Mouse (Mus musculus): ENCODE measurements at regions not wholly inside any gene's neighbourhood (a gene's known extent, or its start where the extent isn't known, plus 50 kb on each side); places are given as distances from the start of the nearest gene placed in this dataset.
"Not testable (repeated sequence)": the region's sequence is repeated elsewhere in the genome, so short reads cannot be mapped to it uniquely, and the experiment has no call there.

GRCm38 (mm10) chr6:62573611-62574010, 682.1 kb upstream of the Grid2 start:
- Histone ChIP-seq H3K27me3 (replicated peaks) (no peaks in the 10 kb centered on the region), H3K27ac (no peak overlapping the region), H3K4me1 (no peaks in the 10 kb centered on the region), H3K36me3 (no peaks in the 10 kb centered on the region), H3K9ac (no peak overlapping the region), H3K9me3 (no peaks in the 10 kb centered on the region), H3K4me3 (replicated peaks) (no peak overlapping the region), H3K4me2 (no peak overlapping the region)
- ATAC-seq (ENCODE audit: insufficient read depth, low FRiP score, low read depth), result no peak
- WGBS, result 65% methylated on average over 4 of the region's 4 CpGs

DNA sequence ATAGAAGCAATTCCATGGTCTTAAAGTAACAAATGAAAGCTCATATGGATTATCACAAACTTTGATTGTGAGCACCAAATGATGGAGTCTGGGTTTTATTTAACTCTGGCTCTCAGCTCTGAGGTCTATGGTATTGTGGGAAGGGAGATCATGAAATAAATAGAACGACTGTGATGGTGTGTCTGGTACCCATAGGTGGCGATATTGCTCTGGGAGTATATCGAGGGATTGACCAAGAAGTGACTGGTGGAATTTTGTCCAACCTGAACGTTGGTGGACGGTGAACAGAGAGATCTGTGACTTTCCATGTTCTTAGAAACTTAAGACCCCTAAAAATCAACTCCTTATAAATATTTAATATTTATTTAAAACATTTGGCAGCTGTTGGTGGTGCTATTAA, 679.5 kb upstream of the Grid2 start:
- Histone ChIP-seq H3K9ac (no peak overlapping the region), H3K9me3 (no peaks in the 10 kb centered on the region), H3K27ac (no peak overlapping the region), H3K36me3 (no peaks in the 10 kb centered on the region), H3K4me1 (no peaks in the 10 kb centered on the region), H3K4me3 (replicated peaks) (no peak overlapping the region), H3K4me2 (no peak overlapping the region), H3K27me3 (replicated peaks) (no peaks in the 10 kb centered on the region)
- WGBS, result 30% methylated on average over 5 of the region's 5 CpGs
- no peak for ATAC-seq (ENCODE audit: insufficient read depth, low FRiP score, low read depth)

GRCm38 (mm10) chr6:62620543-62620942, 635.1 kb upstream of the Grid2 start:
- Histone ChIP-seq H3K36me3 (no peaks in the 10 kb centered on the region), H3K27ac (no peak overlapping the region), H3K4me3 (replicated peaks) (no peak overlapping the region), H3K4me2 (no peak overlapping the region), H3K4me1 (no peaks in the 10 kb centered on the region), H3K9me3 (no peaks in the 10 kb centered on the region), H3K27me3 (replicated peaks) (no peaks in the 10 kb centered on the region), H3K9ac (no peak overlapping the region)
- peak; percentile 91 for ATAC-seq (ENCODE audit: insufficient read depth, low FRiP score, low read depth)

- H3K27me3 ChIP-seq (replicated peaks); H3K4me2 ChIP-seq; H3K9me3 ChIP-seq; H3K4me1 ChIP-seq; H3K4me3 ChIP-seq (replicated peaks); H3K27ac ChIP-seq; H3K9ac ChIP-seq; H3K36me3 ChIP-seq; ATAC-seq (ENCODE audit: insufficient read depth, low FRiP score, low read depth): not testable (repeated sequence)
- 76% methylated on average over 5 of the region's 5 CpGs for WGBS
These were observed 587.6 kb upstream of the Grid2 start for GRCm38 (mm10) chr6:62668123-62668522.

- Histone ChIP-seq H3K4me2 (no peak overlapping the region), H3K9ac (no peak overlapping the region), H3K4me1 (no peaks in the 10 kb centered on the region), H3K27ac (no peak overlapping the region; the same call in 1 of the 2 replicates), H3K9me3 (no peaks in the 10 kb centered on the region), H3K27me3 (replicated peaks) (no peaks in the 10 kb centered on the region), H3K36me3 (no peaks in the 10 kb centered on the region), H3K4me3 (replicated peaks) (no peak overlapping the region)
- 42% methylated on average over 6 of the region's 6 CpGs for WGBS
- ATAC-seq (ENCODE audit: insufficient read depth, low FRiP score, low read depth), result no peak
These were observed 537.3 kb upstream of the Grid2 start for GRCm38 (mm10) chr6:62718389-62718788.

DNA sequence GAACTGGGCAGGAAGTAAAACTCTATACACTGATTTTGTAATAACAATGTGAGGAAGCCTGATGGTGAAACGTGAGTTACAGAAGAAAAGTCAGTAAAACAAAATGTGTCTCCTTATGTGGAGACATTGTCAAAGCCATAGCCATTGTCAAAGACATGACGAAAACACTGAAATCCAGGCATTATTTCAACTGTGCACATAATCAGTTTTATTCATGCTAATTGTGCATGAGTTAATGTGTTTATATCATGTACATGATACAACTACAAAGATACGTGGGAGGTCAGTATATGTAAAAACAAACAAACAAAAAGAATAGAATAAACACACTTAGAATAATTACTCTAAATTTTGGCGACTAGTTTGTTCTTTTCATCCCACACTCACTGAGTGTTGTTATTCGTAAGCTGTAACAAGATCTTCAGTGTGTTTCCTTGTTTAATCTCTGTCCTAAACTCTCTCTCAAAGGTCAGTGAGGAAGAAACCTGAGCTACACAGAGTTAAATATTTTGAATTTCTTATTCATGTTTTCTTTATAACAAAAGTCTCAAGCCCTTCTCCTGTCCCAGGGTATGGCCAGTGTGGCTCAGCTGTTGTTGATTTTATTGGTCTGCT, 536.0 kb upstream of the Grid2 start:
- Histone ChIP-seq H3K4me1 (no peaks in the 10 kb centered on the region), H3K9me3 (no peaks in the 10 kb centered on the region), H3K4me2 (no peak overlapping the region), H3K27me3 (replicated peaks) (no peaks in the 10 kb centered on the region), H3K36me3 (no peaks in the 10 kb centered on the region), H3K4me3 (replicated peaks) (no peak overlapping the region), H3K9ac (no peak overlapping the region), H3K27ac (no peak overlapping the region)
- no peak for ATAC-seq (ENCODE audit: insufficient read depth, low FRiP score, low read depth)
- 55% methylated on average over 5 of the region's 5 CpGs for WGBS

Data from stomach, embryonic 15.5 days (tissue).